Mouse (Mus musculus): ENCODE measurements at regions not wholly inside any gene's neighbourhood (a gene's known extent, or its start where the extent isn't known, plus 50 kb on each side); places are given as distances from the start of the nearest gene placed in this dataset.

DNA sequence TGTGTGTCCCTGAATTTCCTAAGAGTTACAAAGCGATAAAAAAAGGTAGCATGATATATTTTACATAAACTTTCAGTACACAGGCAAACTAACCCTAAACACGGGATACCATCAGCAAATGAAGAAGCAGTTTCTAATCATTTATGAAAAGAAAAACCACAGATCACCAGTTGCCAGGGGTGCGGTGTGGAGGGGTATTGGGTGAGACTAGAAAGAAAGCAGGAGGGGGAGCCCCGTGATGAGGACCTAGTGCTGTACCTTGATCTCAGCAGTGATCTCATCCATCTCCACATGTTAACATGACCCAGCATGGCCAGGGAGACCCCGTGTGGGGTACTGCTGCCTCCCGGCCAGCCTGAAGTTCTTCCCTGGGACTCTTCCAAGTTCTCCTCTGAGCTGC, 77.7 kb upstream of the Smarcad1 start:
- TF ChIP-seq CTCF (IDR thresholded peaks at IDR 0.05; ENCODE audit: low read depth) (no peak), EP300 (IDR thresholded peaks at IDR 0.05; ENCODE audit: low read depth) (no peak)
